Mouse (Mus musculus): ENCODE results near the gene Clasp2. TPM values are rescaled to one million over a fixed set of nuclear protein-coding genes. Genes with fewer than 3 reads are reported as not detected.

Clasp2 gene
- polyA plus RNA-seq, 1 experiment from 2014 or later, result 26.9 TPM

GRCm38 (mm10) chr9:113792651-113793512 lies 51.6 kb downstream of the Clasp2 start:
- in situ Hi-C loops (cut with MboI; ENCODE audit: low pct_unique_long_range_greater_than_20kb), result no loop called here
- ChIA-PET POLR2A (no interaction called here), CTCF (interaction anchor here (1.3 to 2.2 kb wide), 2 partner anchors 18 to 29 kb away, joined by 4 read pairs; no protein-coding TSS in a partner anchor)
- no peaks in the 10 kb centered on the region for H3K27me3 ChIP-seq
- no peak for ATAC-seq
- TF ChIP-seq CTCF (IDR thresholded peaks at IDR 0.05), result no peak
- no peak for DNase-seq (ENCODE audit: low read depth, low spot score)

DNA sequence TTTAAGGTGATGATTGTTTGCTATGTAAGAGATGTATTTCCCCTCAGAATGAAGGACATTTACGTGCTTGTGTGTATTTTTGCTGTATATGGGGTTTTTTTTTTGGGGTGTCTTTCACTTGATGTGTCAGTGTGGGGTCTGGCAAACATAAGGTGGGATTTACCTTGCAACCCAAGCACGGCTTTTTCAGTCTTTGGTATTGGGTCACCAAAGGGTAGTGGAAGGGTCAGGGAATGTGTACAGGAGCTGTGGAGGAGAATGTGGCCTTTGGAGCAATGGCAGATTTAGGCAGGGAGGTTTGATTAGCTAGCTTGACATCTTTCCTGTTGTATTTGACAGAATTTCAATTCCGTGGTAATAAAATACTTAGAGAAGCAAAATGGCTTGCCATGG lies 52.2 kb downstream of the Clasp2 start:
- no peaks in the 10 kb centered on the region for H3K27me3 ChIP-seq
- TF ChIP-seq CTCF (IDR thresholded peaks at IDR 0.05), result no peak
- in situ Hi-C loops (cut with MboI; ENCODE audit: low pct_unique_long_range_greater_than_20kb), result no loop called here
- POLR2A ChIA-PET, result no interaction called here
- CTCF ChIA-PET, result interaction anchor here (1.3 kb wide), 1 partner anchor 19 kb away, joined by 4 read pairs; no protein-coding TSS in a partner anchor
- no peak for DNase-seq (ENCODE audit: low read depth, low spot score)
- ATAC-seq, result no peak

- in situ Hi-C loops (cut with MboI; ENCODE audit: low pct_unique_long_range_greater_than_20kb), result no loop called here
- CTCF ChIA-PET, result no interaction called here
- POLR2A ChIA-PET, result no interaction called here
- DNase-seq (ENCODE audit: low read depth, low spot score) (no peak), ATAC-seq (no peak)
- no peak for TF ChIP-seq CTCF (IDR thresholded peaks at IDR 0.05)
- H3K27me3 ChIP-seq, result no peaks in the 10 kb centered on the region
These were observed 52.7 kb downstream of the Clasp2 start for GRCm38 (mm10) chr9:113793966-113794365.

DNA sequence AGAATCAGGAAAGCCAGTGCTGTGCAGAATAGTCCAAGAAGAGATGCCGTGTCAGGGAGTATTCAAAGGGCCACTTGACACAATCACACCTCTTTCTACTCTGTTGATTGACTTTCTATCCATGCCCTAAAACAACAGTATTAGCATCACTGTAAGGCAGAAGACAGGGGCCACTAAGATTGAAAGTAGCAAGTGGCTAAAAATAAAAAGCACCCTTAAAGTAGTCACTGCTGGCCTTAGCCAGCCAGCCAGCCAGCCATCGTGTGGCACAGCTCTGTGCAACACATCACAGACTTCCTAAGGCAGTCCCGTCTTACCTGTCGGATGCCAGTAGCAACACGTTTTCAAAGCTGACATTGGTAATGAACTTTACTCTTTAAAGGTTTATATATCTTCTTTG lies 55.9 kb downstream of the Clasp2 start:
- CTCF ChIA-PET, result no interaction called here
- POLR2A ChIA-PET, result no interaction called here
- in situ Hi-C loops (cut with MboI; ENCODE audit: low pct_unique_long_range_greater_than_20kb), result no loop called here
- DNase-seq (ENCODE audit: low read depth, low spot score) (no peak), ATAC-seq (no peak)
- TF ChIP-seq CTCF (IDR thresholded peaks at IDR 0.05), result no peak
- no peaks in the 10 kb centered on the region for H3K27me3 ChIP-seq

- H3K27me3 ChIP-seq, result no peaks in the 10 kb centered on the region
- DNase-seq (ENCODE audit: low read depth, low spot score), result no peak
- CTCF ChIA-PET, result no interaction called here
- TF ChIP-seq CTCF (IDR thresholded peaks at IDR 0.05), result no peak
- POLR2A ChIA-PET, result no interaction called here
- in situ Hi-C loops (cut with MboI; ENCODE audit: low pct_unique_long_range_greater_than_20kb), result no loop called here
- ATAC-seq, result no peak
These were observed 59.4 kb downstream of the Clasp2 start for GRCm38 (mm10) chr9:113800671-113801070.

GRCm38 (mm10) chr9:113802734-113803133 lies 61.5 kb downstream of the Clasp2 start:
- in situ Hi-C loops (cut with MboI; ENCODE audit: low pct_unique_long_range_greater_than_20kb), result no loop called here
- DNase-seq (ENCODE audit: low read depth, low spot score), result no peak
- POLR2A ChIA-PET, result interaction anchor here (1.1 kb wide), 1 partner anchor 19 kb away, joined by 5 read pairs; no protein-coding TSS in a partner anchor
- TF ChIP-seq CTCF (IDR thresholded peaks at IDR 0.05), result no peak
- ATAC-seq, result no peak
- no peaks in the 10 kb centered on the region for H3K27me3 ChIP-seq
- CTCF ChIA-PET, result no interaction called here

GRCm38 (mm10) chr9:113803751-113804150 lies 62.5 kb downstream of the Clasp2 start:
- CTCF ChIA-PET, result interaction anchor here (0.8 to 1.2 kb wide), 2 partner anchors 17 to 59 kb away, joined by 3 read pairs; no protein-coding TSS in a partner anchor
- in situ Hi-C loops (cut with MboI; ENCODE audit: low pct_unique_long_range_greater_than_20kb), result no loop called here
- no peak for TF ChIP-seq CTCF (IDR thresholded peaks at IDR 0.05)
- POLR2A ChIA-PET, result interaction anchor here (1.1 kb wide), 1 partner anchor 20 kb away, joined by 5 read pairs; no protein-coding TSS in a partner anchor
- no peaks in the 10 kb centered on the region for H3K27me3 ChIP-seq
- no peak for ATAC-seq
- no peak for DNase-seq (ENCODE audit: low read depth, low spot score)

- CTCF ChIA-PET, result interaction anchor here (1.4 kb wide), 1 partner anchor 18 kb away, joined by 3 read pairs; no protein-coding TSS in a partner anchor
- in situ Hi-C loops (cut with MboI; ENCODE audit: low pct_unique_long_range_greater_than_20kb), result no loop called here
- no peaks in the 10 kb centered on the region for H3K27me3 ChIP-seq
- DNase-seq (ENCODE audit: low read depth, low spot score), result no peak
- POLR2A ChIA-PET, result no interaction called here
- no peak for ATAC-seq
- TF ChIP-seq CTCF (IDR thresholded peaks at IDR 0.05), result no peak
These were observed 64.1 kb downstream of the Clasp2 start for GRCm38 (mm10) chr9:113805359-113805758.

DNA sequence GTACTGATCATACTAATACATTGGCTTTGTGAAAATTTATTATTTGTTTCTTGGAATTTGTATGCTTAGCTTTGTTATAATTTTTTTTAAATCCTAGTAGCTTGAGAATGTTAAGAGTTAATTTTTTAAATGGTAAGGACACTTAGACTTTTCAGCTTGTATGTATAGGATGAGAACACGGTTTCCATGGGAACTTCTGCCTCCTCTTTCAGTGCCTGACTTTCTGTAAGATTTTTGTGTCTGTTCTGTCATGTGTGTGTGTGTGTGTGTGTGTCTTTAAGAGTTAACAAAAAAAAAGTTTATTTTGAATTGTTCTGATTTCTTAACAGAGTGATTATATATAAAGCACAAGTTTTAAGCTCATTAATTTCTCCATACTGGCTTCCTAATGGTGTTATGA lies 70.1 kb downstream of the Clasp2 start:
- no peak for TF ChIP-seq CTCF (IDR thresholded peaks at IDR 0.05)
- ATAC-seq (no peak), DNase-seq (ENCODE audit: low read depth, low spot score) (no peak)
- CTCF ChIA-PET, result interaction anchor here (0.7 to 1.4 kb wide), 4 partner anchors 12 to 90 kb away, joined by 3 to 4 read pairs (median 3); no protein-coding TSS in a partner anchor
- POLR2A ChIA-PET, result no interaction called here
- in situ Hi-C loops (cut with MboI; ENCODE audit: low pct_unique_long_range_greater_than_20kb), result no loop called here
- no peaks in the 10 kb centered on the region for H3K27me3 ChIP-seq

- ChIA-PET POLR2A (no interaction called here), CTCF (interaction anchor here (0.7 to 1.4 kb wide), 6 partner anchors 9 to 89 kb away, joined by 3 to 4 read pairs (median 3); no protein-coding TSS in a partner anchor)
- in situ Hi-C loops (cut with MboI; ENCODE audit: low pct_unique_long_range_greater_than_20kb), result no loop called here
- ATAC-seq (peak; percentile 65), DNase-seq (ENCODE audit: low read depth, low spot score) (no peak)
- H3K27me3 ChIP-seq, result no peaks in the 10 kb centered on the region
- no peak for TF ChIP-seq CTCF (IDR thresholded peaks at IDR 0.05)
These were observed 70.8 kb downstream of the Clasp2 start for GRCm38 (mm10) chr9:113811957-113812670.

DNA sequence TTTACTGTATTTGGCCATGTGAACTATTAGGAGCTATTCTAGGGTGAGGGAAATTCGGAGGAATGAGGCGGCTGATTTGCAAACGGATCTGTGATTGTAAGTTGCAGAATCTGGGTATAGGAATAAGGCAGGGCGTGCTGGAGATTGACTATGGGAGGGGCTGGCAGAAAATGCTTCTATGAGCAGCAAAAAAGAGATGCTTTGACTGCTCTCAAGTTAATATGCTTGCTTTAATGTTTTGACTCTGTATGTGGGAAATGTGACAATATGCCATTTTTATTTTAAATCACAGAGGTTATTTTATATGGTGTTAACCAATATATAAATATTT lies 71.4 kb downstream of the Clasp2 start:
- in situ Hi-C loops (cut with MboI; ENCODE audit: low pct_unique_long_range_greater_than_20kb), result no loop called here
- no peaks in the 10 kb centered on the region for H3K27me3 ChIP-seq
- ChIA-PET CTCF (interaction anchor here (1.2 to 1.3 kb wide), 5 partner anchors 9 to 67 kb away, joined by 3 to 4 read pairs (median 3); no protein-coding TSS in a partner anchor), POLR2A (no interaction called here)
- DNase-seq (ENCODE audit: low read depth, low spot score), result no peak
- TF ChIP-seq CTCF (IDR thresholded peaks at IDR 0.05), result no peak
- no peak for ATAC-seq
